Mouse (Mus musculus) small intestine, adult 2 months (tissue): Measurements from ENCODE around the gene Nubpl.

Experiments used
- CTCF ChIP-seq: fragments of 200-500 bp; IDR thresholded peaks from 2 replicates; pipeline ENCODE4 v1.5.1; 2012; ENCODE audit warnings: low read depth, mild to moderate bottlenecking, control low read depth, inconsistent platforms, low read length, moderate library complexity, mixed read lengths; ENCODE audit not compliant: insufficient replicate concordance, insufficient read length; ENCODE audit errors: extremely low read depth
- POLR2A ChIP-seq: fragments of 200-500 bp; IDR thresholded peaks from 2 replicates; pipeline ENCODE4 v1.6.1; 2012; ENCODE audit warnings: low read depth, mild to moderate bottlenecking, control low read depth, inconsistent platforms, low read length, moderate library complexity

- no peak for TF ChIP-seq CTCF
- no peak for TF ChIP-seq POLR2A
Measured at GRCm38 (mm10) chr12:52120276-52120675, 22.7 kb downstream of the Nubpl start.
